Mouse (Mus musculus): ENCODE measurements around the gene Ganab. TPM values are rescaled to one million over a fixed set of nuclear protein-coding genes. Genes with fewer than 3 reads are reported as not detected.

Gene Ganab
- polyA plus RNA-seq, 1 experiment from 2014 or later = 41.4 TPM

- H3K9me3 ChIP-seq (ENCODE audit: low read length) = no peaks in the 10 kb centered on the region
- peaks cover 6% of the 10 kb centered on the region; the same call in 1 of the 2 replicates for H3K4me1 ChIP-seq (ENCODE audit: insufficient read depth, low read depth, low read length)
- ATAC-seq (no peak), DNase-seq (ENCODE audit: low spot score) (no peak)
- peak overlapping the region; percentile 92 for H3K9ac ChIP-seq (replicated peaks; ENCODE audit: low read depth)
- H3K4me3 ChIP-seq (ENCODE audit: low read depth, low read length) = peak overlapping the region; percentile 95
- peak overlapping the region; percentile 72 for H3K4me2 ChIP-seq (replicated peaks; ENCODE audit: low read depth, low read length)
- TF ChIP-seq CTCF (IDR thresholded peaks at IDR 0.05) (no peak), EP300 (IDR thresholded peaks at IDR 0.05) (no peak)
- peak overlapping the region; percentile 87 for H3K27ac ChIP-seq (ENCODE audit: low read length)
- H3K27me3 ChIP-seq (replicated peaks; ENCODE audit: insufficient read depth, low read length) = no peaks in the 10 kb centered on the region
- peaks cover 8% of the 10 kb centered on the region; the same call in 1 of the 2 replicates for H3K36me3 ChIP-seq (ENCODE audit: insufficient read depth, low read length)
- WGBS = 60% methylated on average over 10 of the region's 10 CpGs
Measured at GRCm38 (mm10) chr19:8872266-8872840, 25.5 kb upstream of the Ganab start.

GRCm38 (mm10) chr19:8875031-8875430 is 22.8 kb upstream of the Ganab start:
- H3K36me3 ChIP-seq (ENCODE audit: insufficient read depth, low read length) = peaks cover 8% of the 10 kb centered on the region; the same call in 1 of the 2 replicates
- peaks cover 6% of the 10 kb centered on the region; the same call in 1 of the 2 replicates for H3K4me1 ChIP-seq (ENCODE audit: insufficient read depth, low read depth, low read length)
- no peak for DNase-seq (ENCODE audit: low spot score)
- no peak for ATAC-seq
- no peaks in the 10 kb centered on the region for H3K9me3 ChIP-seq (ENCODE audit: low read length)
- WGBS = 94% methylated on average over 7 of the region's 7 CpGs
- H3K4me2 ChIP-seq (replicated peaks; ENCODE audit: low read depth, low read length) = no peak overlapping the region
- no peak overlapping the region for H3K4me3 ChIP-seq (ENCODE audit: low read depth, low read length)
- H3K9ac ChIP-seq (replicated peaks; ENCODE audit: low read depth) = no peak overlapping the region
- no peak for TF ChIP-seq CTCF (IDR thresholded peaks at IDR 0.05)
- no peak for TF ChIP-seq EP300 (IDR thresholded peaks at IDR 0.05)
- no peaks in the 10 kb centered on the region for H3K27me3 ChIP-seq (replicated peaks; ENCODE audit: insufficient read depth, low read length)
- no peak overlapping the region for H3K27ac ChIP-seq (ENCODE audit: low read length)

GRCm38 (mm10) chr19:8880311-8881033 is 17.4 kb upstream of the Ganab start, which contains the start of gene Uqcc3:
Gene Uqcc3, minus strand, starts transcription at chr19:8880923.
- Histone ChIP-seq H3K9me3 (ENCODE audit: low read length) (no peaks in the 10 kb centered on the region), H3K4me3 (ENCODE audit: low read depth, low read length) (peak within 1 kb of the TSS; percentile 67), H3K27me3 (replicated peaks; ENCODE audit: insufficient read depth, low read length) (no peaks in the 10 kb centered on the region), H3K27ac (ENCODE audit: low read length) (peak within 1 kb of the TSS; percentile 91), H3K9ac (replicated peaks; ENCODE audit: low read depth) (peak within 1 kb of the TSS; percentile 89), H3K4me2 (replicated peaks; ENCODE audit: low read depth, low read length) (peak within 1 kb of the TSS; percentile 79), H3K4me1 (ENCODE audit: insufficient read depth, low read depth, low read length) (no peaks in the 10 kb centered on the region), H3K36me3 (ENCODE audit: insufficient read depth, low read length) (0 out of 2 replicates have a peak, but pooled peaks cover 3% of the 10 kb centered on the region)
- peak; percentile 98 for ATAC-seq
- DNase-seq (ENCODE audit: low spot score) = peak; percentile 95
- TF ChIP-seq EP300 (IDR thresholded peaks at IDR 0.05) = 0 out of 2 replicates have a peak, but pooled peaks have one; percentile 12
- no peak for TF ChIP-seq CTCF (IDR thresholded peaks at IDR 0.05)
- WGBS = 0% methylated on average over 42 of the region's 42 CpGs

GRCm38 (mm10) chr19:8881034-8881392 is 16.9 kb upstream of the Ganab start:
- Histone ChIP-seq H3K36me3 (ENCODE audit: insufficient read depth, low read length) (no peaks in the 10 kb centered on the region), H3K9me3 (ENCODE audit: low read length) (no peaks in the 10 kb centered on the region), H3K4me2 (replicated peaks; ENCODE audit: low read depth, low read length) (peak overlapping the region; percentile 79), H3K4me3 (ENCODE audit: low read depth, low read length) (peak overlapping the region; percentile 67), H3K4me1 (ENCODE audit: insufficient read depth, low read depth, low read length) (no peaks in the 10 kb centered on the region), H3K9ac (replicated peaks; ENCODE audit: low read depth) (peak overlapping the region; percentile 89; the same call in 1 of the 2 replicates), H3K27me3 (replicated peaks; ENCODE audit: insufficient read depth, low read length) (no peaks in the 10 kb centered on the region), H3K27ac (ENCODE audit: low read length) (no peak overlapping the region)
- DNase-seq (ENCODE audit: low spot score) (no peak), ATAC-seq (no peak; the same call in 1 of the 2 replicates)
- 6% methylated on average over 3 of the region's 3 CpGs for WGBS
- TF ChIP-seq CTCF (IDR thresholded peaks at IDR 0.05) (no peak), EP300 (IDR thresholded peaks at IDR 0.05) (no peak)

- no peaks in the 10 kb centered on the region for H3K9me3 ChIP-seq (ENCODE audit: low read length)
- H3K27me3 ChIP-seq (replicated peaks; ENCODE audit: insufficient read depth, low read length) = no peaks in the 10 kb centered on the region
- no peak within 1 kb of the TSS for H3K27ac ChIP-seq (ENCODE audit: low read length)
- H3K9ac ChIP-seq (replicated peaks; ENCODE audit: low read depth) = no peak within 1 kb of the TSS
- no peak within 1 kb of the TSS for H3K4me2 ChIP-seq (replicated peaks; ENCODE audit: low read depth, low read length)
- no peak within 1 kb of the TSS for H3K4me3 ChIP-seq (ENCODE audit: low read depth, low read length)
- ATAC-seq (no peak), DNase-seq (ENCODE audit: low spot score) (no peak)
- peaks cover 6% of the 10 kb centered on the region; the same call in 1 of the 2 replicates for H3K4me1 ChIP-seq (ENCODE audit: insufficient read depth, low read depth, low read length)
- no peak for TF ChIP-seq CTCF (IDR thresholded peaks at IDR 0.05)
- H3K36me3 ChIP-seq (ENCODE audit: insufficient read depth, low read length) = no peaks in the 10 kb centered on the region
- WGBS = 75% methylated on average over 3 of the region's 3 CpGs
Measured at GRCm38 (mm10) chr19:8883616-8884015, 14.3 kb upstream of the Ganab start, which contains the start of the genes Lbhd1 and Gm49403. Gene Lbhd1, plus strand, starts transcription at chr19:8883732. Gene Gm49403, plus strand, starts transcription at chr19:8883930.

GRCm38 (mm10) chr19:8886916-8887584 is 10.8 kb upstream of the Ganab start:
- H3K4me1 ChIP-seq (ENCODE audit: insufficient read depth, low read depth, low read length) = peaks cover 6% of the 10 kb centered on the region; the same call in 1 of the 2 replicates
- H3K4me2 ChIP-seq (replicated peaks; ENCODE audit: low read depth, low read length) = no peak overlapping the region
- H3K9ac ChIP-seq (replicated peaks; ENCODE audit: low read depth) = no peak overlapping the region
- ATAC-seq (no peak), DNase-seq (ENCODE audit: low spot score) (peak; percentile 70)
- H3K27ac ChIP-seq (ENCODE audit: low read length) = peak overlapping the region; percentile 83; the same call in 1 of the 2 replicates
- no peaks in the 10 kb centered on the region for H3K9me3 ChIP-seq (ENCODE audit: low read length)
- 46% methylated on average over 1 of the region's 1 CpGs for WGBS
- no peaks in the 10 kb centered on the region for H3K36me3 ChIP-seq (ENCODE audit: insufficient read depth, low read length)
- TF ChIP-seq CTCF (IDR thresholded peaks at IDR 0.05) = no peak
- no peak; the same call in 1 of the 2 replicates for TF ChIP-seq EP300 (IDR thresholded peaks at IDR 0.05)
- no peak overlapping the region for H3K4me3 ChIP-seq (ENCODE audit: low read depth, low read length)
- no peaks in the 10 kb centered on the region for H3K27me3 ChIP-seq (replicated peaks; ENCODE audit: insufficient read depth, low read length)

All from lung, postnatal 0 days (tissue).